Mouse (Mus musculus) megakaryocyte progenitor cell, adult 5-6 weeks (primary cell): ENCODE data around the gene Ccnd3. TPM values are rescaled to one million over a fixed set of nuclear protein-coding genes. Genes with fewer than 3 reads are reported as not detected.

Source experiments
- ATAC-seq: replicated peaks from 2 replicates; pipeline ENCODE4 v1.8.0; 2016; ENCODE audit warnings: mild to moderate bottlenecking, moderate TSS enrichment, inconsistent platforms; ENCODE audit not compliant: poor library complexity
- total RNA-seq, 2 experiments: library from RNA; stranded (forward) in 1 of 2; stranded (reverse) in 1 of 2; fragments of 157-497, 149-512 nt in 1 of 2; fragments of 200-1000 nt in 1 of 2; gene quantifications; 2 replicates each; pipeline versions ENCODE4 v1.2.3 to v1.2.4; 2015 to 2017

Ccnd3 gene
- total RNA-seq, 2 experiments from 2014 or later: 51.4 to 95.3 TPM

DNA sequence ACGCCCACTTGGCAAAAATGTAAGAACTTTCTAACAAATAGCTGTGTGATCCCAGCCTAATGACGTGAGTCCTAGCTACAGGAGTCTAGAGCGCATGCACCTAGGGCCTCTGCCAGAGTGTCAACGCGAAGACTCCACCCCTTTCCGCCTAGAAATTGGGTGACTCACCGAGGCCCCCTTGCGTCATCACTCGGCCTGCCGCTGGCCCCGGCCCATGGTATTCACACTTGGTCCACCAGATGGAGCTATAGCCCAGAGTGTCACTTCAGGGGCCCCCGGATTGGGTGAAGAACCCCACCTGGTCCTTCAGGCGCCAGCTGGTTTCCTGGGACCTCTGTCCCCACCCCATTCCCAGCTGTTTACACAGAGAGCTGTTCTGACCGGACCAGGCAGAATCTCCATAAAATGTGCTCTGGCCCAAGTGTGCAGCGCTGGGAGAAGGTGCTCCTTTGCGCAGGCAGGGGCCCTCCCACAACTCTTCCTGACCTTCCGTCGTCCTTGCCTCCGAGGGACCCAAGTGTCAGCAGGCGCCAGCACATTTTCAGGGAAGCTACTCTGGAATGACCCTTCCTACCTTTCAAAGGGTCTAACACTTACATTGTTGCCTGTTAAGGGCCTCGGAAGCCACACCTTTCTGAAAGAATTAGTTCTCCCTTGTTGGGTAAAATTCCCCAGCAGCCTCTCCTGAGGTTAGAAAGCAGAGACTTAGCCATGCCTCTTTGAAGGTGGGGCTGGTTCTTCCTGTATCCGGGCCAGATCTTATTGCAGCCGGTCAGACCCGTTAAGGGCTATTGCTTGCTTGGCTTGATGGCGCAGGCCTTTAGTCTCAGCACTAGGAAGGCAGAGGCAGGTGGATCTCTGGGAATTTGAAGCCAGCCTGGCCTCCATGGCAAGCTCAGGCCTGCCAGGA is 6.5 kb downstream of the Ccnd3 start:
- peak; percentile 84 for ATAC-seq

GRCm38 (mm10) chr17:47512956-47513775 is 8.3 kb downstream of the Ccnd3 start:
- ATAC-seq: no peak

- ATAC-seq: no peak
Observed at GRCm38 (mm10) chr17:47515180-47515844, 10.5 kb downstream of the Ccnd3 start.

GRCm38 (mm10) chr17:47516232-47516631 is 11.4 kb downstream of the Ccnd3 start:
- ATAC-seq: no peak

- no peak for ATAC-seq
Observed at GRCm38 (mm10) chr17:47518205-47518604, 13.4 kb downstream of the Ccnd3 start.

- ATAC-seq: peak; percentile 83
Observed at GRCm38 (mm10) chr17:47521551-47522258, 16.9 kb downstream of the Ccnd3 start.

DNA sequence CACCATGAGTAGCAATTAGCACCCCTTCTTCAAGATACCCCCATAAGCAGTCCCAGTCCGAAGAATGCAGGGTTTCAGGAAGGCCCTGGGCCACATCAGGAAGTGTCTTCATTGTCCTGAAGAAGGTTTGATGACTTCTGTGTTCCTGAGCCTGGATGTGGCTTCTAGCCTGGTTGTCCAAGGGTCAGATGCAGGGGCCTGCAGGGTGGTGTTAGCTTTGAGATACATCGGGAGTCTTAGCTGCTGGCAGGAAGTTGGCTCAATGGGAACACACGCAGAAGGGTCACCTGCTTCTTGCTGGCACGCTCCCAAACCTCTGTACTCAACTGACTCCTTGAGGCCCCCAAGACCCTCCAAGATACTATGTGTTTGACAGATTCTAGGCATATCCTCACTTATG is 17.7 kb downstream of the Ccnd3 start:
- no peak for ATAC-seq

GRCm38 (mm10) chr17:47523211-47523682 is 18.4 kb downstream of the Ccnd3 start:
- peak; percentile 67 for ATAC-seq

DNA sequence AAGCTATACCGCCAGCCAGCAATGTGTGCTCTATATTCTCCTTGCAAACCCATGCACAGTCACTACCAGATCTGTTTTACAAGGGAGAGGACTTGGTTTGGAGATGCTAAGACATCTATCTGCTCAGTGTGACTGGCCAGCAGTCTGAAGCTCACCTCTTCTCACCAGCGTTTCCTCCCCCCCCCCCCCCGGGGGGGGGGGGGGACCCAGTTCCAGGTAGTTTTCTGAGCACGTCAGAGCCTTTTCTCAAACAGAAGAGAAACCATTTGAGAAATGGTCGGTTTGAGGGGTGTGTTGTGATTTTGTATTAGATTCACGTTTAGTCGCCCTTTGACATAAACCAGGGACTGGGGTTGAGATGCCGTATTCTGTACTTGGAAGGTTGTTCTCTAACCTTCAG is 19.2 kb downstream of the Ccnd3 start:
- no peak for ATAC-seq

DNA sequence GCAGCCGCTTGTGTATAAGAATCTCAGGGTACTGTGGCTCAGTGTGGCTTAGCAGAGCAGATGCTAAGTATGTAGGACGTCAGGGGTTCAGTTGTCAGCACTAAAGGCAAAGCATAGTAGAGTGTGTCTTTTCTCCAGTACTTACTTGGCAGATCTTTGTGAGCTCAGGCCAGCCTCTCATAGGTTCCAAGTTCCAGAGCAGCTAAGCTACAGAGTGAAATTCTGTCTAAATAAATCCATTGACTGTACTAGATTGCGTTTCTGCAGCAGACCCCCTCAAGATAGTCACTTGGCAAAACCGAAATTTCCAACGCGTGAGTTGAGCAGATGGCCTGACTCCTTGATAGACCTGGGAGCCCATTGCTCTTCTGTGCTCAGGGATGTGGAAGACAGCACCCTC is 20.1 kb downstream of the Ccnd3 start:
- ATAC-seq: no peak

- no peak for ATAC-seq
Observed at GRCm38 (mm10) chr17:47526856-47527520, 22.1 kb downstream of the Ccnd3 start.

DNA sequence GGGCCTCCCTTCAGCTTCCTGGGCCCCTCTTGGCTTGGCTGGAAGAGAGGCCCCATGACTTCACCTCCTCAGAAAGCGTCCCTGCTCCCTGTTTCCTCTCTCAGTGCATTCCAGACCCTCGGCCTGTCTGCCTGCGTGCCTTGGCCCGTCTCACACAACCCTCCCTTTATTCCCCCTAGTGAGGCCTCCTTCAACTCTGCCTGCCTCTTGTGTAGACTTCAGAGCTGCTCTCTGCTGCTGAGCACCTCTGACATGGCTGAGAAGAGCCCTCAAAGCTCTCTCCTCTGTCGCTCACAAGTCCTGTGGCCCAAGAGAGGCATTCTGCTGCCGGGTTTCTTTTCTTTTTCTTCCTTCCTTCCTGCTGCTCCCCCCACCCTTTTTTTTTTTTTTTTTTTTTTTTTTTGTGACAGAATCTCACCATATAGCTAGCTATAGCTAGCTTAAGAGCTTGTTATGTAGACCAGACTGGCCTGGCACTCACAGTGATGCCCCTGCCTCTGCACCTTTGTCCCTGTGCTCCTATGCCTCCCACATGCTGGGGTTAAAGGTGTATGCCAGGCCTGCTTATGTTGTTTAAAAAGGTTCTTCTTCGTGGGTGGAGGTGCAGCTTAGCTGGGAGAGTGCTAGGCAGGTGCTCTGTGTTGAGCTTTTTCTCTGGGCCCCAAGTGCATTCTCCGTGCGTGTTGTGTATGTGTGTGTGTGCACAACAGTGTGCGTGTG is 22.9 kb downstream of the Ccnd3 start:
- ATAC-seq: no peak

GRCm38 (mm10) chr17:47528919-47529318 is 24.1 kb downstream of the Ccnd3 start:
- no peak for ATAC-seq

GRCm38 (mm10) chr17:47529595-47529994 is 24.7 kb downstream of the Ccnd3 start:
- no peak for ATAC-seq

DNA sequence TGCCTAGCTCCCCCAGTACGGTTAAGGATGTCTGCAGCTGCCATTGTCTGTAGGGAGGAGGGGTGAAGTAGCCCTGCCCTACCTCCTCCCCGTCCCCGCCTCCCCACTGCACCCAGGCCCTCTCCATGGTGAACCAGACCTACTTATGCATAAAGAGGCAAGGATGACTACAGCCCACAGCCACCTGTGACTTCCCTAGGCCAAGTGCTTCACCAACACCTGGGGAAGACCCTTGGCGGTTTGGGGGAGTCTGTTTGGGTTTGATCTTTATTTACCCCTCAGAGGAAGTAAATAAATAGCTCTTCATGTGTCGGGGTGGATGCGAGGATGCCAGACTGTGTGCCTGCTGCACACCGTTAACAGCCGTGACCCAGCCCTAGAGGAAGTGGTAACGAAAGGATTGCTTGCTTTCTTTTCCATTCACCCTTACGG is 26.6 kb downstream of the Ccnd3 start:
- ATAC-seq: peak; percentile 19; the same call in 1 of the 2 replicates

DNA sequence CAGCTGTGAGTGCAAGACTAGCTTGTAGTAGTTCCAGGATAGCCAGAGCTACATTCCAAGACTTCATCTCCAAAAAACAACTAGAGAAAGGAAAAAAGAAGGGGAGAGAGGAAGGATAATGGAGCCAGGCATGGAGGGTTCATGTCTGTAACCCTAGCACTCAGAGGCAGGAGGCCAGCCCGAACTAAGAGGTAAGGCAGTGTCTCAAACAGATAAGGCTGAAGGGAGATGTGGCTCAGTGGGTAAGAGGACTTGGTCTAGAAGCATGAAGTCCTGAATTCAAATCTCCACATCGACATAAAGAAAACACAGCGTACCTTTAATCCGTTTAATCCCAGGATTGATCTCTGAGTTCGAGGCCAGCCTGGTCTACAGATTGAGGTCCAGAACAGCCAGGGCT is 27.5 kb downstream of the Ccnd3 start:
- no peak for ATAC-seq

DNA sequence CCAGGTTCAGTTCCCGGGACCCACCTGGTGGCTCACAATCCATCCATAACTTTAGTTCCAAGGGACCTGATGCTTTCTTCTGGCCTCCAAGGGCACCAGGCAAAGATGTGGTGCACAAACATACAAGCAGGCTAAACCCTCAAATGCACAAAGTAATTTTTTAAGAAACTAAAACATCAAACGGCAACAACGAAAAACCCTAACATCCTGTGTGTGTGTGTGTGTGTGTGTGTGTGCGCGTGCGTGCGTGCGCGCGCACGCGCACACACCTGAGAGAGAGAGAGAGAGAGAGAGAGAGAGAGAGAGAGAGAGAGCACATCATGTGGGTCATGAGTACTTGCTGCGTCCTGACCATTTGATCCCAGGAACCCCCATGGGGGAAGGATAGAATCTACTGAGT is 28.8 kb downstream of the Ccnd3 start:
- ATAC-seq: no peak

GRCm38 (mm10) chr17:47535812-47536236 is 31.0 kb downstream of the Ccnd3 start:
- ATAC-seq: peak; percentile 91

- no peak for ATAC-seq
Observed at GRCm38 (mm10) chr17:47538049-47538448, 33.2 kb downstream of the Ccnd3 start.
